Mouse (Mus musculus): Measurements from ENCODE around the gene Nudc. TPM values are rescaled to one million over a fixed set of nuclear protein-coding genes. Genes with fewer than 3 reads are reported as not detected.

The Nudc gene
- total and polyA plus RNA-seq, 2 experiments from 2014 or later, result 109 to 262 TPM

DNA sequence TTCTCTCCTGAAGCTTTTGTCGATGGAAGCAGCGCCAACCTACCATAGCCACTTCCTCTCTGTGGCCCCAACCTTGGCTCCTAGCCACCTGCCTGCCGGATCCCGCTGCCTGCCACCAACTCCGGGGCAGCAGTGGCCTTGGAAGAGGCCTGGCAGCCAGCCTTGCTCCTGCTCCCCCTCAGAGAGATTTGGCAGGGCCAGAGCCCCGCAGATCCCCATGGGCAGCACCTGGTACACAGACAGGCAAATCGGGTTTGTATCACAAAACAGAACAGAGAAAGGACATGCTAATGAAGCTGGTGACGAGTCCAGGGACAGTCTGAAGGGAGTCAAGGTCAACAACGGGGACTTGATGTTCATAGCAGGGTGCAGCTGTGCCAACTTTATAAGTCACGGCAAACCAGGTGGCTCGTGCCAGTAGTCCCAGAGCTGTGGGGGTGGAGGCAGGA lies 17.4 kb upstream of the Nudc start:
- no peak overlapping the region for H3K9ac ChIP-seq (replicated peaks; ENCODE audit: low read length, poor library complexity, severe bottlenecking)
- H3K4me2 ChIP-seq (ENCODE audit: low read depth, low read length, poor library complexity, severe bottlenecking), result no peak overlapping the region
- 65% methylated on average over 11 of the region's 11 CpGs for WGBS
- H3K4me1 ChIP-seq (ENCODE audit: insufficient read depth, low read length), result no peaks in the 10 kb centered on the region
- ATAC-seq (ENCODE audit: low FRiP score) (no peak), DNase-seq (ENCODE audit: low spot score) (peak; percentile 60)
- H3K9me3 ChIP-seq (ENCODE audit: low read length), result no peaks in the 10 kb centered on the region
- H3K4me3 ChIP-seq (ENCODE audit: low read depth, low read length), result no peak overlapping the region
- no peaks in the 10 kb centered on the region for H3K27me3 ChIP-seq (ENCODE audit: insufficient read depth, low read length)
- TF ChIP-seq CTCF (IDR thresholded peaks at IDR 0.05), result no peak
- H3K27ac ChIP-seq (ENCODE audit: low read depth, low read length), result no peak overlapping the region
- H3K36me3 ChIP-seq (ENCODE audit: insufficient read depth, low read length), result no peaks in the 10 kb centered on the region

DNA sequence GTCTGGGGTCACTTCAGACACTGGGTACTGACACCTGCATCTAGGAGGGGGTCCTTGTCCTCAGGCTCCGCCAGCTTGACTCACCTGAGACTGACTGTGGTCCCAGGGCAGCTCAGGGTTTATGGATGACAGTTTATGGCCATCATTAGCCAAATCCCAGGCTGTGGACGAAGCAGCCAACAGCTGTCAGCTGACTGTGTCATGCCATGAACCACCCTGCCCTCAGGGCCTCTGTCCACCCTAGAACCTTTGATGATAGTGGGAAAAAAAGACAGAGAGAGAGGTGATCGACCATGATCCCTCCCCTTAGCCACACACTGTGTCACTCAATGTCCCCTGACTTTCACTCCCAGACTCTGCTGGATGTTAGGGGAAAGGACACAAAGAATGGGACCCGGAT lies 15.8 kb upstream of the Nudc start:
- TF ChIP-seq CTCF (IDR thresholded peaks at IDR 0.05), result no peak
- 75% methylated on average over 4 of the region's 4 CpGs for WGBS
- Histone ChIP-seq H3K4me3 (ENCODE audit: low read depth, low read length) (no peak overlapping the region), H3K27ac (ENCODE audit: low read depth, low read length) (no peak overlapping the region), H3K4me1 (ENCODE audit: insufficient read depth, low read length) (no peaks in the 10 kb centered on the region), H3K9me3 (ENCODE audit: low read length) (no peaks in the 10 kb centered on the region), H3K4me2 (ENCODE audit: low read depth, low read length, poor library complexity, severe bottlenecking) (no peak overlapping the region), H3K9ac (replicated peaks; ENCODE audit: low read length, poor library complexity, severe bottlenecking) (no peak overlapping the region), H3K36me3 (ENCODE audit: insufficient read depth, low read length) (no peaks in the 10 kb centered on the region), H3K27me3 (ENCODE audit: insufficient read depth, low read length) (no peaks in the 10 kb centered on the region)
- ATAC-seq (ENCODE audit: low FRiP score) (no peak), DNase-seq (ENCODE audit: low spot score) (no peak)

DNA sequence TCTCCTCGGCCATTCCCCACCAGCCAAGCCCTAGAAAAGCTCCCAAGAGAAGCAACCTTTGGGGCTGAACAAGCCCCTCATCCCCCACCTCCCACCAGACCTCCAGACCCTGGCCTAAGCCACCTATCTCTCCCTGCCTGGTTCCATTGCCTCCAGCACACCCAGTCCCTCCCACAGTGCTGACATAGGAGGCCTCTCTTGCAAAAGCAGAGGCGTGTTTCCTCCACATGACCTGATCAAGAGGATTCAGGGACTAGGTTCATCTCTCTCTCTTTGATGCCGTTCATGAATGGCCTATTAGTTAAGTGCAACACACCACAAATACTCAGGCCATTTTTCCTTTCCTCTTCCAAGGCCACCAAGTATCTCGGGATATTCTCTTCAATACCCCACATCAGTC lies 14.1 kb upstream of the Nudc start:
- no peak overlapping the region for H3K9ac ChIP-seq (replicated peaks; ENCODE audit: low read length, poor library complexity, severe bottlenecking)
- DNase-seq (ENCODE audit: low spot score) (no peak), ATAC-seq (ENCODE audit: low FRiP score) (no peak)
- H3K36me3 ChIP-seq (ENCODE audit: insufficient read depth, low read length), result no peaks in the 10 kb centered on the region
- WGBS, result 75% methylated on average over 4 of the region's 4 CpGs
- TF ChIP-seq CTCF (IDR thresholded peaks at IDR 0.05), result no peak
- H3K27me3 ChIP-seq (ENCODE audit: insufficient read depth, low read length), result no peaks in the 10 kb centered on the region
- no peak overlapping the region for H3K4me3 ChIP-seq (ENCODE audit: low read depth, low read length)
- H3K9me3 ChIP-seq (ENCODE audit: low read length), result no peaks in the 10 kb centered on the region
- H3K27ac ChIP-seq (ENCODE audit: low read depth, low read length), result no peak overlapping the region
- H3K4me2 ChIP-seq (ENCODE audit: low read depth, low read length, poor library complexity, severe bottlenecking), result no peak overlapping the region
- no peaks in the 10 kb centered on the region for H3K4me1 ChIP-seq (ENCODE audit: insufficient read depth, low read length)

DNA sequence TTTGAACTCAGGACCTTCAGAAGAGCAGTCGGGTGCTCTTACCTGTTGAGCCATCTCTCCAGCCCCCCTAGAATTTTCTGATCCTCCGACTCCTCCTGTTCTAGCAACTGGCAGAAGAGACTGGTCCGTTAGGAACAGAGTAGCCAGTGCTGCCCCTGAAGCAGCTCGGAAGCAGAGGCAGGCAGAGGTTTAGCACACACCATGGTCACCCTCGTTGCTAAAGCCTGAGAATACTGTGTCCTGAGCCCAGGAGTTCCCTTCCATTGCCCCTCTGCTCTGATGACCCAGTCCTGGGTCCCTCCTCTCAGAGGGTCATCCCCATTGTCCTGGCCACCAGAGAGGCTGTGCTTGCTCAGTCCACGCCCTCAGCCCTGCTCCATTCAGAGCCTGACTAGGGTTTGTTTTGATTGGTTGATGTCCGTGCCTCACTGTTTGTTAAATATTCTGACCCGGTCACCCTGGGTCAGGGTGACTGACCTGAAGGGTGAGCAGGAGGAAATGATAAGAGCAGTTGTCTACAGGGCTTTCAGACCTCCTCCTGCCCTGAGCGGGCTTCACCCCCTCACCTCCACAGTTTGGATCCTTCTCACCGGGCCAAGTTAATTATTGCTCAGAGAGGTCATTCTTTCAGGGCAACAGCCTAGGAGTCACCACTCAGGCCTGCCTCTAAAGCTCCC lies 11.4 kb upstream of the Nudc start:
- ATAC-seq (ENCODE audit: low FRiP score), result no peak
- TF ChIP-seq CTCF (IDR thresholded peaks at IDR 0.05), result no peak

DNA sequence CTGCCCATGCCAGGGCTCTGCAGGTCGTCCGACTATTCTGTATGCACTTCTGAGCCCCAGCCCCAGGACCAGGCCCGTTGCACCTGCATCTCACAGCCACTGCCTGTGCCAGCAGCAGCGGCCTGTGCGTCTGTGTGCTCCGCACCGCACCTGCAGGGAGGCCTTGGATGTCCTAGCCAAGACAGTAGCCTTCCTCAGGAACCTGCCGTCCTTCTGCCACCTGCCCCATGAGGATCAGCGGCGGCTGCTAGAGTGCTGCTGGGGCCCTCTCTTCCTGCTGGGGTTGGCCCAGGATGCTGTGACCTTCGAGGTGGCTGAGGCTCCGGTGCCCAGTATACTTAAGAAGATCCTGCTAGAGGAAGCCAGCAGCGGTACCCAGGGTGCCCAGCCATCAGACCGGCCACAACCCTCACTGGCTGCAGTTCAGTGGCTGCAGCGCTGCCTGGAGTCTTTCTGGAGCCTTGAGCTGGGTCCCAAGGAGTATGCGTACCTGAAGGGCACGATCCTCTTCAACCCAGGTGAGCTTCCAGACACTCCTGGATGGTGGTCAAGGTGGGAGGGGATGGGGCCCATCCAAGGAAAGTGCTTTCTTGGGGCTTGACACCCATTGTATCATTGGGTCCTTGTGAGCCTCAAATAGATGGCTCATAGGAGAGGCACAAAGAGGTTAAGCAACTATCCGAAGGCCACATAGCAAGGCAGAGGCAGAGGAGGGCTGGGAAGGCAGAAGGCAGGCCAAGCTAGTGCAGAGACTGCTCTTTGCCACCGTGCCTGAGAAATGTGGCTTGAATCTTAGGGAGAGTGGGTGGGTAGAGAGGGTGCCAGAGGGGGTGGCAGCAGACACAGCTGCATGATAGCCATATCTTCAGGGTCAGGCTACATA lies 7.9 kb upstream of the Nudc start:
- H3K4me1 ChIP-seq (ENCODE audit: insufficient read depth, low read length), result no peaks in the 10 kb centered on the region
- TF ChIP-seq CTCF (IDR thresholded peaks at IDR 0.05), result no peak
- H3K9ac ChIP-seq (replicated peaks; ENCODE audit: low read length, poor library complexity, severe bottlenecking), result no peak overlapping the region
- no peaks in the 10 kb centered on the region for H3K36me3 ChIP-seq (ENCODE audit: insufficient read depth, low read length)
- no peak overlapping the region for H3K27ac ChIP-seq (ENCODE audit: low read depth, low read length)
- DNase-seq (ENCODE audit: low spot score) (no peak), ATAC-seq (ENCODE audit: low FRiP score) (no peak)
- no peak overlapping the region for H3K4me3 ChIP-seq (ENCODE audit: low read depth, low read length)
- H3K9me3 ChIP-seq (ENCODE audit: low read length), result no peaks in the 10 kb centered on the region
- H3K4me2 ChIP-seq (ENCODE audit: low read depth, low read length, poor library complexity, severe bottlenecking), result no peak overlapping the region
- 81% methylated on average over 19 of the region's 19 CpGs for WGBS
- H3K27me3 ChIP-seq (ENCODE audit: insufficient read depth, low read length), result no peaks in the 10 kb centered on the region

More for the DNA sequence above, 11.4 kb upstream of the Nudc start:
- WGBS, result 42% methylated on average over 10 of the region's 10 CpGs
- no peak for DNase-seq (ENCODE audit: low spot score)
- Histone ChIP-seq H3K4me2 (ENCODE audit: low read depth, low read length, poor library complexity, severe bottlenecking) (no peak overlapping the region), H3K27ac (ENCODE audit: low read depth, low read length) (no peak overlapping the region), H3K4me1 (ENCODE audit: insufficient read depth, low read length) (no peaks in the 10 kb centered on the region), H3K9me3 (ENCODE audit: low read length) (no peaks in the 10 kb centered on the region), H3K4me3 (ENCODE audit: low read depth, low read length) (no peak overlapping the region), H3K27me3 (ENCODE audit: insufficient read depth, low read length) (no peaks in the 10 kb centered on the region), H3K9ac (replicated peaks; ENCODE audit: low read length, poor library complexity, severe bottlenecking) (no peak overlapping the region), H3K36me3 (ENCODE audit: insufficient read depth, low read length) (no peaks in the 10 kb centered on the region)
